Mouse (Mus musculus) kidney, postnatal 25 days (tissue): ENCODE results near the gene Olfr314.
"Not testable (repeated sequence)": the region's sequence is repeated elsewhere in the genome, so short reads cannot be mapped to it uniquely, and the experiment has no call there.

ENCODE experiments used
- DNase-seq, 2 experiments: peaks; one replicate each; pipeline ENCODE4 v3.0.0; 2021; ENCODE audit warnings: mixed read lengths in 2 of 2

Olfr314 gene

DNA sequence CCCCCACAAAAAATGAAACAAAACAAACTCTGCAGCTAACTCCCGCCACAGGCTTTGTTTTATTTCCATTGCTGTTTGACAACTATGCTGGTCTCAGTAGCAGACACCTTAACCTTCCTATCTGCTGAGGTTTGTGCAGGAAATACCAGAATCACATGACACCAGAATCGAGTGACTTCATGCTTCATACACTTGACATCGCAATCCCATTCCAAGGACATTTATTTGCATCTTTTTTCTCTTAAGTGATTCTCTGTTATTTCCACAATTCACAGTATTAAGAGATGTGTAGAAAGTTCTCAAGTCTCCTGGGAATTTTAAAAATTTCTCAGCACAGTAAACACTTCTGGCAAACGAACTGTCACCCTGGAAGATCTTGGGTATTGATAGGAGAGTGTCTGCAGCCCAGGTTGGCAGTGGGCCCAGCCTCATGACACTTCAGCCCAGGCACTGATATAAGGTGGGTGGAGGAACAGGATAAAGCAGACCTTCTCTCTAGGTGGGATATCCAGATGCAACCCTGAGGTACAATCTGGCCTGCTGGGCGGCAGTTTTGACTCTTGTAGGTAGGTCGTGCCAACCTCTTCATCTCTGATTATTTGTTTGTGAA, at the start of gene Olfr314:
Gene Olfr314 (plus strand): TSS at position 473 of the 610 bp plus-strand sequence.
- no peak for DNase-seq

DNA sequence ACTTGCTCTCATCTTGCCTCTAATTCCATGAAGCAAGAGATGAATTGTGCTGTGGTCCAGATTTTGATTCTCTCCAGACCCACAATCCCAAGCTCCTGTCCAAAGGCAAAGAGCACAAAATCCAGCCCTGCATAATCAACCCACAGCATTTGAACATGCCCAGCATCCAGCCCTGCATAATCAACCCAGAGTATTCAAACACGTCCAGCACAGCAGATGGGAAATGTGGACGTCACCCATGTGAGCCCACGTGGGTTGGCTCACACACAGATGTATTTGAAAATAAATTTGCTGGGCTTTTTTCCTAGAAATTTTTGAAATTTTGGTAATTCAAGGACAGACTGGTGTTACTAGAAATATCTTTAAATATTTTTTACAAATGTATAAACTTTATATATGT, 49.4 kb upstream of the Olfr314 start:
- no peak for DNase-seq

DNA sequence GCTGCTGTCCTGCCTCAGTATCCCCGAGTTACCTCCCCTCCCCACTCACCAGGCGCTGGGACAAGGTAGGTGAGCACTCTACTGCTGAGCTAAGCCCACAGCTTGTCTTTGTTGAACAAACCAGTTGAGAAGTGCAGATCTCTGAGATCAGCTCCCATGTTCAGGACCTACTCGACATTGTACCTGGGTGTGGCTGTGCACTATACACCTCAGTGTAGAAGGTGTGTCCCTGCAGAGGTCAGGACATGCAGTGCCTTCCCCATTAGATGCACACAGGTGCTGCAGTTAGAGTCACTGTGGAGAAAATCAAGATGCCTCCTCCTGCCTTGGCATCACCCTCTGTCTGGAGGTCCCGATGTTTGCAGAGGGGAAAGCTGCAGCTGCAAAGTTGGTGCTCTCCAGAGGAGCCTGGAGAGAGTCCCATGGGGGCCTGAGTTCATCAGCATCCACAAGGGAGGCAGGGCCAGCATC, 43.9 kb upstream of the Olfr314 start, which contains the start of gene Olfr317:
Gene Olfr317 (minus strand): TSS at position 421 of the 471 bp plus-strand sequence.
- no peak for DNase-seq

DNA sequence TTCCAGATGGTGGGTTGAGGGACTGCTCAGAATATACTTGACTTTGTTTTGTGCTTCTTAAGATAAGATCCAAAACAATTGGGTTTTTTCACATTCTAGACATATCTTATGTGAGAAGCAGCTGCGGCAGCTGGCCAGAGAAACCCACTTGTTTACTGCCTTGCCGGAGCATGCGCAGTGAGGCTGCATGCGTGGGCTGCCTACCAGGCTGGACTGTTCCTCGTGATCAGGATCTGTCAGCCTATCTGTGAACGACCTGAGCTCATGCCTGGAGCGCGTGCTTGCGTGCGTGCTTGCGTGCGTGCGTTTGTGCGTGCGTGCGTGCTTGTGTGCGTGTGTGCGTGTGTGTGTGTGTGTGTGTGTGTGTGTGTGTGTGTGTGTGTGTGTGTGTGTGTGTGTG, 31.7 kb upstream of the Olfr314 start:
- not testable (repeated sequence) for DNase-seq

DNA sequence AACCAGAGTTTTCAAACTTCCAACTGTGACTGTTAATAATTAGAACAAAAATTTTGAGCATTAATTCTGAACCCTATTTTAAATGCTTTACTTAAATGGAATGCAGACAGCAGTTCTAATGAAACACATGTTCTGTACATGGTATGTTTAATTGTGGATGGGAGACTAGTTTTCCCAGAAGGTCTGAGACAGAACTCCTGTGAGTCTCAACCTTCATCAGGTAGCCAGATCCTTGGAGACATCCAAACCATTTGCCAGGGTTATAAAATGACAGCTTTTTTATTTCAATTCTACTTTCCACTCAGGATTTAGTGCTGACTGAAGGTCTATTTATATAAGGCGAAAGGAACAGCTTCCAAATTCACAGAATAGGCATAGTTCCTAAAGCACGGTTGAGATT, 30.3 kb upstream of the Olfr314 start, which contains the start of gene Olfr316:
Gene Olfr316 (plus strand): TSS at position 301 of the 400 bp plus-strand sequence.
- DNase-seq, result no peak

DNA sequence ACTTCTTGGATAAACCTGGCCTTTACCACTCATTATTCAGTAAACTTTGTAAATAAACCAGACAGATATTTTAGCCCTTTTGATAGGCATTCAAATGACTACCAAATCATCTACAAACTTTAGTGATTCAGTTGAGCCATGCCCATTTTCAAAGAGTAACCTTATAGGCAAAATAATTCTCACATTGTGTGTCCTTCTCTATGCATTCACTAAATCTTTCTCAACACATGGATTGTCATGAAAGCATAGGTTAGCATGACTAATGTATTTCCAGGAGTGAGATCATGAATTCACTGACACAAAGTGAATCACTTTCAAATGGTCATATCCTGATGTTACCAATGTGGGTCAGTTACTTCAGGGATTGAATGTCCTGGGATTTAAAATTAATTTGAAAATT, 9.9 kb upstream of the Olfr314 start, which contains the start of gene Olfr315:
Gene Olfr315 (plus strand): TSS at position 301 of the 400 bp plus-strand sequence.
- no peak for DNase-seq

DNA sequence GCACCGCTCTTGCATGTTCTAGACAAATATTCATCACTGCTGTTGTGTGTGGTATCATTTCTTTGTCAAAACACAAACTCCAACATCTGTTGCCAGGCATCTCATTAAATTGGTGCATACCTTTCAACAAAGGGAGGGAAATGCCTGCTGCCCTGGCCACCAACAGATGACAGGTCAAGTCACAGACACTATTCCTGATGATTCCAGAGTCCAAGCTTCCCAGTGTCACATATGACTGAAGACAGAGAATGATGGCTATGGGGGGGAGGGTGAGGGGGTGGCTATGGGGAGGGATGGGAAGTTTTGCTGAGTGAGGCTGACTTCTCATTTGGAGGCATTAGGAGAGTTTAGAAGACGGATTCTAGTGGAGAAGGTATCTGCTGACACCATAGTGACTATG, 1.4 kb downstream of the Olfr314 start:
- DNase-seq, result no peak

DNA sequence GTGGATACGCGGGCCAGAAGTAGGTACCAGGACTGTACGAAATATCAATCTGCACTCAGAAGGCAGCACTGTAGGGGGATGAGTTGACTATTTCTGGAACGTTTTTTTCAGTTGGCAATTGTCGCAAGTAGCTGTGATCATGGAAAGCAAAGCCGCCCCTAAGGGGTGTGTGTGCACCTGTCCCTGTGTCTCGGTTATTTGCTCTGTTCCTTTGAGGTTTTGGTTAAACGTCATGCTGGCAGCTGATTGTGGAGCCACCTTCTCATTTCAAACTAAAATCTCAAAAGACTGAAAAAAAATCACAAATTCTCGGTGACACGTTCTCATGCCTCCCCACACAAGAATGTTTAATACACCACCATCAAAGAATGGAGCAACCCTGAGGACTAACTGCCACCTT, 4.9 kb downstream of the Olfr314 start:
- DNase-seq, result no peak

DNA sequence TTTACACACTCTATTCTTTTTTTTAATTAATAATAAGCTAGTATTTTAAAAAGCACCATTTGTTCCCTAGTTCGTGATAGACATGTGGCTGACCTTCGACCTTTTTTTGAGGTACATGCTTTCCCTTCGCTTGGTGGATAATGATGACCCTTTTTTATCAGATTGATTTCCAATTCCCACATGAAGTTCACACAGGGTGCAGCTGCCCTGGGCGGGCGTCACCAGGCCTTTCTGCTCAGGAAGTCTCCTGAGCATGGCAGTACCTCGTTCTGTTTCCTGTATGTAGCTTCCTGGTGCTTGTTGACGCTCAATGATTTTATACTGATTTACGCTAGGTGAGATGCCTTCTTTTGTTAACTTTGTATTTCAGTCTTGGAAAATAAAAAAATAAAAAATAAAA, 5.6 kb downstream of the Olfr314 start:
- DNase-seq, result no peak

DNA sequence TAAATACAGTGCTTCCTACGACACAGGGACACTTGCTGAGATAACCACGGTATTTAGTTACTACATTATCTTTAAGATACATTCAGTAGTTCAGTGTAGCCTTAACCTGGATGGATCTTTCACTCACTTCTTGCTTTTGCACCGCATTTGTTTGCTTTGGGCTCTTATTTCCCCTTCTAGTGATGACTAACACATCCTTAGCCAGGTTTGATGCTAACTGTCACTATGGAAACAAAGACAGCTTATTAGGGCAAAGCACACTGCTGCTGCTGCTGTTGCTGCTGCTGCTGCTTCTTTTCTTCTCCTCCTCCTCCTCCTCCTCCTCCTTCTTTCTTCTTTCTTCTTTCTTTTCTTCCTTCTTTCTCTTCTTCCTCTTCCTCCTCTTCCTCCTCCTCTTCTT, 6.8 kb downstream of the Olfr314 start:
- no peak for DNase-seq

DNA sequence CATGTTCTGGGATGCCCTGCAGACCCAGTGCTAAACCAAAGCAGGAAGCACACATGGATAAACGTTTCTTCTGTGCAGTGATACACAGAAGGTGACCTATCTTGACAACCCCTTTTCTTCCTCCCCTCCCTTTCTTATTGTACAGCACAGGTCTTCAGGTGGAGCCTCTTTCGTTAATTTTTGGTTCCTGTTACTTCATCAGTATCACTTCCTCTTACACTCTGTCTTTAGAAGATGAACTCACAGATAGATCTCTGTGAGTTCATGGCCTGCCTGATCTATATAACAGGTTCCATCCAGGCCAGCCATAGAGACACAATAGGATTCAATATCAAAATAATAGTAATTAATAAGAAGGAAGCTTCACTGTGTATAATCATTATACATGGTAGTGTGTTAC, 7.3 kb downstream of the Olfr314 start:
- DNase-seq, result no peak

DNA sequence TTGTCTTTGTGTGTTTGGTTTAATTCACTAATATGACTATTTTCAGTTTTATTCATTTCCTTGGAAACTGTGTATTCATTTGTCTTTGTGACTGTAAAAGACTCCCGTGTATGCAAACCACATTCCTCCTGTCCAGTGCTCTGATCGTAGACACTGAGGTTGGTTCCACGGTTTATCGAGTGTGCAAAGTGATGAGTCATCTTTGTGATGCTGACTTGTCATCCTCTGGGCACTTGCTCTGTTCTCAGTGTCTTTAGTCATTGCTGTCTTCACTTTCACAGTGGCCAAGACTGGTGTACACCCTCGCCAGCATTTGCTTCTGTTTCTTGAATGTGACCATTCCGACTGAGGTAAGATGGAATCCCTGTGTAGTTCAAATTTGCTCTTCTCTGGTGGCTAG, 7.9 kb downstream of the Olfr314 start:
- DNase-seq, result no peak

DNA sequence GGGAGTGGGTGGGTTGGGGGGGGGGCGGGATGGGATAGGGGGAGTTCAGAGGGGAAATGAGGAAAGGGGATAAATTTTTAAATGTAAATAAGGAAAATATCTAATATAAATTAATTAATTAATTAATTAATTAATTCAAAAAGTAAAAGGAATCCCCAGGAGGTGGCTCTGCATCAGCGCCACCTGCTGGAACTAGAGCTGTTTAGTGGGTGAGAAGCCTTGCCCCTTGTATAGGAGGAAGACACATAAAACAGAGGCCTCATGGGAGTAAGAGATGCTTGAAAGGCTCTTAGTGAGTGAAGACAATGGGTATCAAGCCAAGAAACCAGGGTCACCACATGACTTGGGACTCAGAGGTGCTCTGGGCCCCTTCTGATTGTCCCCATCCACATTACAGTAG, 13.1 kb downstream of the Olfr314 start:
- DNase-seq, result no peak

DNA sequence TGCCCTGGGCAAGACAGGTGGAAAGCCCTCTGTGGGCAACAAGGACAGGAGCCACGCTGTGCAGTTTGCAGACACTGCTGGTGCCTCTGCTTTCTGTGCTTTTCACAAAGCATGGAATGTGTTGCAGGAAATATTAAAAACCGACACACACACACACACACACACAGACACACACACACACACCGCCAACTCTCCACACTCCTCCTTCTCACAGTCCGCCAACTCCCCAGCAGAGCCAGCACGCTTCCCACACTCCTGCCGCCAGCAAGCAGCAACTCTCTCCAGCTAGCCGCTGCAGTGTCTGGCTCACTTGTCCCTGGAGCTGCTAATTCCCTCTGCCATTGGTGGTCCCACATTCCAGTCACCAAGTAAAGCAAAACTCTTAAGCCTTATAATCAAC, 14.1 kb downstream of the Olfr314 start:
- no peak for DNase-seq

DNA sequence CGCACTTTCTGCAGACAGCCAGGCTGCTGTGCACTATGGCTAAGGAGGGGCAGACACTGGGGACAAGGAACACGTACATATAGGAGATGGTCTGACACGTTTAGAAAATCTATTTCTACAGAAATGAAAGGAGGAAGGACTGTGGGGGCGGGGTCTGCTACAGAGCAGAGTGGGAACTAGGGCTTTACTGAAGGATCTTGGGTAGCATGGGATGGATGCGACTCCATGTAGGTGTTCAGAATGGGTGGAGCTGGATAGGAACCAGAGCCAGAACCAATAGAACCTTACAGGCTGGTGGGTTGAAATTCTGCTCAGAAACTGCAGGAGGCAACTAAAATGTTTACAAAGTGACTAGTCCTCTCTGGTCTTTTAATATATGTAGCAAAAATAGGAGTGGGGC, 17.0 kb downstream of the Olfr314 start:
- no peak for DNase-seq

DNA sequence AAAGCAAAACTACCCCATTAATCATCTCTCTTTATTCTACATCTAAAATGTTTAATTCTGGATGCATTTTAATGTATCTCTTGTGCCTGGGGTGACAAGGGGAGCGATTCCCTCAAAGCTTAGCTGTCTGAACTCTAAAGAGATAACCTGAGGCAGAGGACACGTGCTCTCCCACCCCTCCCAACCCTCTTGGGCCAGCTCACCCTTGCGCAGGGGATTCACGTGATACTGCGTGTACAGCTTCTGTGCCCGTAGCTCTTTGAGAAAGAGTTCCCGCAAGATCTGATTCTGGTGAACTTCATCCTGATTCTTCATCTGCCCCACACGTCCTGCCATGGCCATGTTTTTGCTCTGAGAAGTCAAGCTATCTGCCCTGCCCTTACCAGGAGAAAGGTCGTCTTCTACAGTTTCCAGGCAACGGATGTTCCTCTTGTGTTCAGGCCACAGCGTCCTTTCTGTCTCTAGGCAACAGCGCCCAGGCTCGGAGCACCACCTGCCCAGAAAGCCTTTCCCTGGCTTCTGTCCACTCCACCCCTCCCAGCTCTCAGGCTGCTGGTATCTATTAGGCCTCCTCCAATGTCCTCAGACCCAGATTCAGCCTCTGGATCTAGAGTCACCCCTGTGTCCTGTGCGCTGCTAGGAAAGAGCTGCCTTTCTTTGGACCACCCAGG, 18.9 kb downstream of the Olfr314 start, which contains the start of gene Fam183b:
Gene Fam183b (minus strand): TSS at position 403 of the 671 bp plus-strand sequence.
- no peak for DNase-seq

DNA sequence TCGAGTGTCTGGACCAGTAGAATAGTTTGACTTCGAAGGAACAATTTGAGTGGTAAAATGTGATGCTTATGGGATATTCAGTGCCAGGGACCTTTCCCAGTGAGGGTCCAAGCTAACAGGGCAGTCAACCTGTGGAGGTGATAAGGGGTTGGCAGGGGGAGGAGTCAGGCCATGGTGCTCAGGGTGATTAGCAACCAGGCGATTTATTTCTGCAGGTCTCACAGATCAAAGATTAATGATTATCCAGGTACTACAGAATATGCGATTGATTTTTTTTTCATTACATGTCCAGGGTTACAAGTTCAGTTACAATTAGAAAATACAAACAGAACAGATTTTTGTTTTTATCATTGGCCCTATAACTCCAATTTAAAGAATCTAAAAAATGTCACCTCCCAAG, 21.1 kb downstream of the Olfr314 start:
- DNase-seq, result no peak

DNA sequence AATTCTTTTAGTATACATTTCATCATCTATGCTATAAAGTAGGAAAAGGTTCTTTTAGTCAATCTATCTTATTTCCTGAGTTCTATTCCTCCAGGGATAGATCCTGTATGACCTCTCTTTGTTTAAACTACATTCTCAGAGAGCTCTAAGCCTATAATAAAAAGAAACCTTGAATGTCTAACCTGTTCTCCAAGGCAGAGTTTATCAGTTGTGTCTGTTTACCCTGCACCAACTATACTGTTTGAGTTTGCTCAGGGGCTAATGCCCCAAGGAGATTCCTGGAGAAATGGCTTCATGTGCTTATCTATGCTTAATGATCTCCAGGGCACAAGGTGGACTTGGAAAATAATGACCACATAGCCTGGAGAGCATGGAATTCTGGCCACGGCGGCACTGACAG, 21.6 kb downstream of the Olfr314 start:
- no peak for DNase-seq

DNA sequence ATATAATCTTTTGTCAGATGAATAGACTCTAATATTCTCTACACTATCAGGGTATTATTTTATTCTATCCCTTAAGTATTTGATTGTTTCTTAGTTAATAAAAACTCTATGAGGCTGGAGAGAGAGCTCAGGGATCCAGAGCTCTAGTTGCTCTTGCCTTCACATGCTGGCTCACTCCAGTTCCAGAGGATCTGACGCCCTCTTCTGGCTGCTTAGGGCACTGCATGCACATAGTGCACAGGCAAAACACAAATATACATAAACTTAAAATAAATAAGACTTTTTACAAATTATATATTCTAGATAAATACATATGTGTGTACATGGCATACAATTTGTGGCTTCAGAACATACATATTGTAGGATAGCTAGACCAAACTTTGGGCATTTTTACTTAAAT, 29.2 kb downstream of the Olfr314 start:
- no peak for DNase-seq

DNA sequence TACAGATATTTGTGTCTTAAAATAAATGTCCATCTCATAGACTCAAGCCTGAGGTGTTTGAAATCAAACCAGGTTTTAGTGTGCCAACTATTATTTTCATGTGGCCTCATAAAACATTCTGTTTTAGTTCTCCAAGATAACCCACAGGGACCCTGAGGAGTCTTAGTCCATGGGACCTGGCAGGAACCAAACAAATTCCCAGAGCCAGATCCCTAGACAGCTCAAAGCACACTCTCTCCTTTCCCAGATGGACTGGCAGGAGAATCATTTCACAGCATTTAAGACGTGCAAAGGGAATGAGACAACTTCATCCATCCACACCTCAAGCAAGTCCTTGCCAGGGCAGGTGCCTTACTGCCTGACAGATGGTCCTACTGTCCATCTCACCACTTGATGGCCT, 31.9 kb downstream of the Olfr314 start, which contains the start of gene Olfr313:
Gene Olfr313 (plus strand): TSS at position 301 of the 400 bp plus-strand sequence.
- DNase-seq, result not testable (repeated sequence)

DNA sequence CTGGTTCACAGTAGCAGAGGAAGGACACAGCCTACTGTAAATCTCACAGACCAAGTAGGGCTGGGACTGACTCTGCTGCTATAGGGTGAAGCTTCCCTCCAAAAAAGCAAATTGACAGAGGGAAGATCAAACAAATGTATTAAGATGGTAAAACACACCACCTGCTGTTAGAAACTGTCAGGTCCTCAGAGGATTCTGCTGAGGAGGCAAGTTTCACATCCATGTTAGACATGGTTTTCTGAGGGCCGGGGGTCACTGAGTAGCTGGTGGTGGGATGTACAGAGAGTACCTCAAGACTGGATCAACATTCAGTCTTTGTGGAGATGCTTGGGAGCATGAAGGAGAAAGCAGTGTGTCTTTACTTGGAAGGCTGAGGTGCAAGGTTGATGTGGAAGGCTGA, 32.9 kb downstream of the Olfr314 start:
- no peak for DNase-seq

DNA sequence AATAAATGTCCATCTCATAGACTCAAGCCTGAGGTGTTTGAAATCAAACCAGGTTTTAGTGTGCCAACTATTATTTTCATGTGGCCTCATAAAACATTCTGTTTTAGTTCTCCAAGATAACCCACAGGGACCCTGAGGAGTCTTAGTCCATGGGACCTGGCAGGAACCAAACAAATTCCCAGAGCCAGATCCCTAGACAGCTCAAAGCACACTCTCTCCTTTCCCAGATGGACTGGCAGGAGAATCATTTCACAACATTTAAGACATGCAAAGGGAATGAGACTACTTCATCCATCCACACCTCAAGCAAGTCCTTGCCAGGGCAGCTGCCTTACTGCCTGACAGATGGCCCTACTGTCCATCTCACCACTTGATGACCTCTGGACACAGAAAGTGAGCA, 46.2 kb downstream of the Olfr314 start, which contains the start of gene Olfr312:
Gene Olfr312 (plus strand): TSS at position 301 of the 400 bp plus-strand sequence.
- not testable (repeated sequence) for DNase-seq

DNA sequence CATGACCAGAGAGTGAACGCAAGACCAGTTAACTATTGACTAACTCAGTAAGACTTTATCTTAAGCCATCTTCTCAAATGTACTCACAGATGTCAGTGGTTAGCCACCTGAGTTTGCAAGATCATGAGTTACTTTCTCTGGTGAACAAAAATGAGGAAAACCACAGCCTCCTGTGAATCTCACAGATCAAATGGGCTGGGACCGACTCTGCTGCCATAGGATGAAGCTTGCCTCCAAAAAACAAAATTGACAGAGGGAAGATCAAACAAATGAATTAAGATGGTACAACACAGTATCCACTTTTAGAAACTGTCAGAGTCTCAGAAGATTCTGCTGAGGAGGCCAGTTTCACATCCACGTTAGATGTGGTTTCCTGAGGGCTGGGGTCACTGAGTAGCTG, 47.0 kb downstream of the Olfr314 start:
- DNase-seq, result no peak

DNA sequence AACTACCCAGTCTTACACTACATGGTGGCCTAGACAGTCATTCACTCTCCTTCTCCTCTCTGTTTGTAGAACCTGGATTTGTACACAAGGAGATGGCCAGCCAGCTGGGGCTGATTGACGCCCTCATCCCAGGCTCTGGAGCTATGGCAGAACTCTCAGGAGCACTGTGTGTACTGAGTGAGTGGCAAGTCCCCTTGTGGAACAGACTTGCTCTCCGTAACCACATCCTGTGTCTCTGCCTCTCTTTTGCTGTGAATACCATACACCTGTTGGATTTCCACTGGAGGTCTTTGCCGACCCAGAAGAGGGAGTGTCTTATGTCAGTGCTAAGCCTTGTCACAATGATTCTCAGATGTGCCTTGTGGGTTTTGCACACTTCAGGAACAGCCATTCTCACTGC, 49.8 kb downstream of the Olfr314 start:
- DNase-seq, result not testable (repeated sequence)
